Mouse (Mus musculus) E14TG2a.4 (cell line): Measurements from ENCODE around the gene Npnt.

Experiments used
- H3K27me3 ChIP-seq: 2 replicates; pipeline ENCODE4 v1.6.1; 2014; ENCODE audit warnings: low read length, control low read depth; ENCODE audit not compliant: insufficient read depth
- H3K36me3 ChIP-seq: 2 replicates; pipeline ENCODE4 v1.6.1; 2014; ENCODE audit warnings: low read length, control low read depth; ENCODE audit not compliant: insufficient read depth
- H3K4me1 ChIP-seq: replicated peaks from 2 replicates; pipeline ENCODE4 v1.6.1; 2014; ENCODE audit warnings: low read depth, low read length, control low read depth
- H3K4me3 ChIP-seq: replicated peaks from 2 replicates; pipeline ENCODE4 v1.5.1; 2014; ENCODE audit warnings: mild to moderate bottlenecking, low read length
- H3K9me3 ChIP-seq: 2 replicates; pipeline ENCODE4 v1.6.1; 2014; ENCODE audit warnings: low read length, control low read depth
- CTCF ChIP-seq: conservative IDR thresholded peaks from 2 replicates; pipeline ENCODE4 v1.5.1; 2014; ENCODE audit warnings: low read length
- NANOG ChIP-seq: IDR thresholded peaks from 2 replicates; pipeline ENCODE4 v1.6.1; 2014; ENCODE audit warnings: borderline replicate concordance, low read length, mixed read lengths
- POU5F1 ChIP-seq: IDR thresholded peaks from 2 replicates; pipeline ENCODE4 v1.6.1; 2014; ENCODE audit warnings: low read length, borderline replicate concordance

Npnt gene

DNA sequence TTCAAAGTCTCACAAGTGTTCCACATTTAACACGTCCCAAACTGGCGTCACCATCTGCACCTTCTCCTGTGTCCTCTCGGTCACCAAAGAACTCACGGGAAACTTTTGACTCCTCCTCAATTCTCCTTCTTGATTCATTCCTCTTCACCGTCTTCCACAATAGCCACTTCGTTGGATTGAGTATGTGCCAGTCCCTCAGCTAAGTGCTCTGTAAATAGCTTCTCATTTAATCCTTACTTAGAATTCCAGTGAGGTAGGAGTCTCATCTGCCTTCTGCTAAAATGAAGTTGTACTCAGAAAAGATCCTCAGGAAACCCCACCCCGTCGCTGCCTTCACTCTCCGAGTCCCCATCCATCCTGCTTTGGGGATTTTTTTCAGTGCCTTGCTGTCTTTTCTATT, 21.9 kb downstream of the Npnt start:
- TF ChIP-seq POU5F1: no peak
- TF ChIP-seq CTCF: no peak
- no peak for TF ChIP-seq NANOG
- Histone ChIP-seq H3K4me1 (peaks cover 7% of the 10 kb centered on the region; the same call in 1 of the 2 replicates), H3K9me3 (no peaks in the 10 kb centered on the region), H3K27me3 (0 out of 2 replicates have a peak, but pooled peaks cover 7% of the 10 kb centered on the region), H3K4me3 (no peak overlapping the region), H3K36me3 (no peaks in the 10 kb centered on the region)

DNA sequence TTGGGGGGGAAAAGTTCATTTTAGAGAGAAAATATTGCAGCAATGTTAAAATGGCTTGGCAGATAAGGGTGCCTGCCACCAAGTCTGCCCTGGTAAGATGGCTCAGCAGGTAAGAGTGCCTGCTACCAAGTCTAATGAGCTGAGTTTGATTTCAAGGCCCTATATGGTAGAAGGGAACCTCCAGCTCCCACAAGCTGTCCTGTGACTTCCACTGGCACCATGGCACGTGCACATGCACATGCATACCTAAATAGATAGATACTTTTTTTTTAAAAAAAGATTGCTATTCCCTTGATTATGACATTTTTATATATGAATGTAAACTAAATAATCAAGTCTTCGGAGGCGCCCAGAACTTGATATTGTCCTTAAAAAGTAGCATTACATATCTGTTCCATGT, 30.3 kb downstream of the Npnt start:
- H3K9me3 ChIP-seq: no peaks in the 10 kb centered on the region
- no peak for TF ChIP-seq POU5F1
- TF ChIP-seq NANOG: no peak
- TF ChIP-seq CTCF: no peak
- H3K4me3 ChIP-seq: no peak overlapping the region
- H3K4me1 ChIP-seq: peaks cover 12% of the 10 kb centered on the region
- no peaks in the 10 kb centered on the region for H3K27me3 ChIP-seq
- no peaks in the 10 kb centered on the region for H3K36me3 ChIP-seq

DNA sequence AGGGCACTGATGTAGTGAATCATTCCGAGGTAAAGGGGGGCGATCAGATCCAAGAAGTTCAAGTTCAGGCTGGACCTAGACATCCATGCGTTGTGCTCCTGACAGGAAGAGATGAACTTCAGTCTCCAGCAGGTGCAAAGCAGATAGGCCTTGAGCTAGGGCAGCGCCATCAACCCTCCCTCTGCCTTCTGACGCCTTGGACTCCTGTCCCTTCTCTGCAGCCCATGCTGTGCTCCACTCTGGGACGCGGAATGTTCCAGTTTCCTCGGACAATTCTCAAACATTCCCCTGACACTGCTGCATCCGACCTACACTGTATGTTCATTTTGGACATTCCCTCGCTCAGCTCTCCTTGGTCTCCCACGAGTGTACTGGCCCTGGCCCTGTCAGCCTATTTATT, 30.9 kb downstream of the Npnt start:
- TF ChIP-seq NANOG (no peak), POU5F1 (no peak), CTCF (no peak)
- H3K4me1 ChIP-seq: peaks cover 12% of the 10 kb centered on the region
- no peaks in the 10 kb centered on the region for H3K36me3 ChIP-seq
- H3K27me3 ChIP-seq: no peaks in the 10 kb centered on the region
- no peak overlapping the region for H3K4me3 ChIP-seq
- no peaks in the 10 kb centered on the region for H3K9me3 ChIP-seq

DNA sequence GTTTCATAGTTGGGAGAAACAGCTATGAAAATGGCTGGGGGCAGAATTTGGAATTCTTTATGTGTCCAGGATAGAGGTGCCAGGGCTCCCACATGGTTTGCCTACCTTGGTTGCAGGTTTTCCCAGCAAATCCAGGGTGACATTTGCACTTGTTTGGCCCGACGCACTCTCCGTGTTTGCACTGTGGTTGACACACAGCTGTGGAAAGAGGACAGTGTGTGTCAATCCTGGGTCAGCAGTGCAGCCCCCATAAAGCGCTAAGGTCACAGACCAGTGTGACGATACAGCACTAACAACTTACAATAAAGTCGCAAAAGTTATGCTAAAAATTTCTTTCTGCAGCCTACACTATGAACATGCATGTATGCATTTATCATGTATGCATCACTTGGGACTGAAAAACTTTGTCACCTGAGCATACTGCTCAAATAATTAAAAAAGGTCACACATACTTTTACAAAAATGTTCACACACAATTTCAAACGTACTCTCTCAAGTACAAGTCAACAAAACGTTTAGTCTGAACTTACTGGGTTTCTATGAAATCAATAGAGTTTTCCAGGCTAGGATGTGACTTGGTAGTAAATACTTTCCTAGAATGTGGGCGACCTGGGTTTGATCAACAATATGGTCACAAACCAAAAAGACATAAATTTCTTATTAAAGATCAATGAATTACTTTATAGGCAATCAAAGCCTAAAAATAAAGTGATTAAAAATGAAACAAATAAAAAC, 32.6 kb downstream of the Npnt start:
- TF ChIP-seq CTCF (no peak), NANOG (no peak), POU5F1 (no peak)
- Histone ChIP-seq H3K36me3 (no peaks in the 10 kb centered on the region), H3K27me3 (no peaks in the 10 kb centered on the region), H3K4me3 (no peak overlapping the region), H3K4me1 (peaks cover 12% of the 10 kb centered on the region), H3K9me3 (no peaks in the 10 kb centered on the region)

- no peaks in the 10 kb centered on the region for H3K36me3 ChIP-seq
- no peaks in the 10 kb centered on the region for H3K9me3 ChIP-seq
- TF ChIP-seq POU5F1: no peak
- TF ChIP-seq CTCF: no peak
- no peak for TF ChIP-seq NANOG
- H3K4me3 ChIP-seq: no peak overlapping the region
- H3K4me1 ChIP-seq: peaks cover 12% of the 10 kb centered on the region
- H3K27me3 ChIP-seq: peaks cover 3% of the 10 kb centered on the region; the same call in 1 of the 2 replicates
Observed at GRCm38 (mm10) chr3:132915661-132916060, 34.4 kb downstream of the Npnt start.

- Histone ChIP-seq H3K4me3 (no peak overlapping the region), H3K9me3 (no peaks in the 10 kb centered on the region), H3K36me3 (no peaks in the 10 kb centered on the region), H3K4me1 (peaks cover 12% of the 10 kb centered on the region), H3K27me3 (peaks cover 5% of the 10 kb centered on the region; the same call in 1 of the 2 replicates)
- no peak for TF ChIP-seq POU5F1
- TF ChIP-seq CTCF: no peak
Observed at GRCm38 (mm10) chr3:132912420-132912819, 37.7 kb downstream of the Npnt start.

- Histone ChIP-seq H3K4me1 (peaks cover 12% of the 10 kb centered on the region), H3K9me3 (no peaks in the 10 kb centered on the region), H3K36me3 (no peaks in the 10 kb centered on the region), H3K27me3 (peaks cover 5% of the 10 kb centered on the region; the same call in 1 of the 2 replicates), H3K4me3 (no peak overlapping the region)
- TF ChIP-seq POU5F1: no peak
- TF ChIP-seq NANOG: no peak
- TF ChIP-seq CTCF: no peak
Observed at GRCm38 (mm10) chr3:132911716-132912115, 38.4 kb downstream of the Npnt start.

GRCm38 (mm10) chr3:132910727-132911126, 39.4 kb downstream of the Npnt start:
- no peak overlapping the region for H3K4me3 ChIP-seq
- TF ChIP-seq POU5F1 (no peak), NANOG (no peak), CTCF (no peak)
- peaks cover 10% of the 10 kb centered on the region for H3K4me1 ChIP-seq
- no peaks in the 10 kb centered on the region for H3K36me3 ChIP-seq
- H3K9me3 ChIP-seq: no peaks in the 10 kb centered on the region
- peaks cover 5% of the 10 kb centered on the region; the same call in 1 of the 2 replicates for H3K27me3 ChIP-seq

- TF ChIP-seq POU5F1: no peak
- no peak for TF ChIP-seq NANOG
- no peak for TF ChIP-seq CTCF
Observed at GRCm38 (mm10) chr3:132909736-132910135, 40.4 kb downstream of the Npnt start.

More at GRCm38 (mm10) chr3:132909736-132910135, 40.4 kb downstream of the Npnt start:
- no peaks in the 10 kb centered on the region; the same call in 1 of the 2 replicates for H3K4me1 ChIP-seq
- peaks cover 5% of the 10 kb centered on the region; the same call in 1 of the 2 replicates for H3K27me3 ChIP-seq
- H3K9me3 ChIP-seq: no peaks in the 10 kb centered on the region
- H3K4me3 ChIP-seq: no peak overlapping the region
- H3K36me3 ChIP-seq: no peaks in the 10 kb centered on the region
